In genomic region chr2:33234848-33235247, GRCm38 (mm10) we compare ENCODE assay signal across 12 mouse cellular contexts. TPM values are rescaled to one million over a fixed set of nuclear protein-coding genes. Genes with fewer than 3 reads are reported as not detected.
DNase-seq lines count a peak whose midpoint lies in the region; ATAC-seq and TF ChIP-seq lines count a peak whose summit lies in the region.
"Had no signal": no experiment of that assay in that cellular context is flagged by ENCODE, and none has a peak within 500 bp of the region (broad histone marks: within the 10 kb centered on the region; RNA-seq: fewer than 3 reads in every experiment).

No protein-coding gene starts in this region.

- peaks cover 14% of the 10 kb centered on the region; the same call in 1 of the 2 replicates for H3K36me3 ChIP-seq in intestine, postnatal 0 days (ENCODE audit: control insufficient read depth, insufficient read depth)
- H3K36me3 ChIP-seq in intestine, embryonic 16.5 days (ENCODE audit: control insufficient read depth, insufficient read depth, low read length), result no peaks in the 10 kb centered on the region
- no peaks in the 10 kb centered on the region for H3K36me3 ChIP-seq in neural tube, embryonic 15.5 days
- H3K36me3 ChIP-seq: liver, embryonic 15.5 days; stomach, embryonic 15.5 days had no signal

- no peak for DNase-seq in cerebellum, postnatal 4 days (ENCODE audit: low spot score in 2 of 2)
- no peak for DNase-seq in neural tube, embryonic 10.5 days (ENCODE audit: extremely low spot score, low spot score)
- no peak for DNase-seq in thymus, postnatal 10 days (ENCODE audit: low spot score in 2 of 2)
- DNase-seq: kidney, postnatal 14 days; midbrain, embryonic 14.5 days had no signal

- H3K27me3 ChIP-seq in intestine, postnatal 0 days (replicated peaks; ENCODE audit: control insufficient read depth, insufficient read depth, low read length), result no peaks in the 10 kb centered on the region
- no peaks in the 10 kb centered on the region for H3K27me3 ChIP-seq in intestine, embryonic 16.5 days (replicated peaks; ENCODE audit: control insufficient read depth, insufficient read depth, low read length)
- H3K27me3 ChIP-seq in neural tube, embryonic 15.5 days (replicated peaks), result no peaks in the 10 kb centered on the region
- H3K27me3 ChIP-seq: liver, embryonic 15.5 days; stomach, embryonic 15.5 days had no signal

- no peaks in the 10 kb centered on the region for H3K4me1 ChIP-seq in intestine, postnatal 0 days (replicated peaks; ENCODE audit: control insufficient read depth, insufficient read depth, low read length)
- H3K4me1 ChIP-seq in intestine, embryonic 16.5 days (ENCODE audit: control insufficient read depth, insufficient read depth, low read length), result no peaks in the 10 kb centered on the region
- peaks cover 22% of the 10 kb centered on the region for H3K4me1 ChIP-seq in neural tube, embryonic 15.5 days

- ATAC-seq in cerebellum, adult (ENCODE audit: insufficient number of reproducible peaks, low FRiP score, low TSS enrichment), result peak; percentile 52; the same call in 1 of the 2 replicates
- ATAC-seq in intestine, postnatal 0 days, result no peak
- no peak for ATAC-seq in intestine, embryonic 16.5 days
- no peak for ATAC-seq in neural tube, embryonic 15.5 days (ENCODE audit: low FRiP score)
- no peak for ATAC-seq in megakaryocyte, adult 5-6 weeks (ENCODE audit: poor library complexity, severe bottlenecking)

- no peak overlapping the region for H3K4me3 ChIP-seq in intestine, postnatal 0 days (ENCODE audit: low read depth, low read length)
- no peak overlapping the region for H3K4me3 ChIP-seq in intestine, embryonic 16.5 days (ENCODE audit: low read length)
- no peak overlapping the region for H3K4me3 ChIP-seq in neural tube, embryonic 15.5 days (replicated peaks)
- H3K4me3 ChIP-seq: liver, embryonic 15.5 days; stomach, embryonic 15.5 days had no signal

- 83% methylated on average over 4 of the region's 4 CpGs for WGBS in intestine, postnatal 0 days
- WGBS in intestine, embryonic 16.5 days, result 82% methylated on average over 4 of the region's 4 CpGs
- WGBS in neural tube, embryonic 15.5 days, result 82% methylated on average over 4 of the region's 4 CpGs

- H3K9ac ChIP-seq in intestine, postnatal 0 days (ENCODE audit: low read depth, low read length), result no peak overlapping the region
- no peak overlapping the region for H3K9ac ChIP-seq in intestine, embryonic 16.5 days (ENCODE audit: low read depth, low read length)
- H3K9ac ChIP-seq in neural tube, embryonic 15.5 days (replicated peaks), result no peak overlapping the region
- H3K9ac ChIP-seq: liver, embryonic 15.5 days; stomach, embryonic 15.5 days had no signal

- H3K4me2 ChIP-seq in intestine, postnatal 0 days (replicated peaks; ENCODE audit: low read depth), result no peak overlapping the region
- no peak overlapping the region for H3K4me2 ChIP-seq in intestine, embryonic 16.5 days (ENCODE audit: low read depth, low read length)
- H3K4me2 ChIP-seq in neural tube, embryonic 15.5 days, result no peak overlapping the region
- H3K4me2 ChIP-seq: liver, embryonic 15.5 days; stomach, embryonic 15.5 days had no signal

- no peaks in the 10 kb centered on the region for H3K9me3 ChIP-seq in intestine, postnatal 0 days (ENCODE audit: control insufficient read depth)
- no peaks in the 10 kb centered on the region for H3K9me3 ChIP-seq in intestine, embryonic 16.5 days (ENCODE audit: control insufficient read depth, low read length)
- no peaks in the 10 kb centered on the region for H3K9me3 ChIP-seq in neural tube, embryonic 15.5 days (replicated peaks)
- H3K9me3 ChIP-seq: liver, embryonic 15.5 days; stomach, embryonic 15.5 days had no signal

- no peak overlapping the region for H3K27ac ChIP-seq in intestine, postnatal 0 days (ENCODE audit: low read depth, low read length)
- no peak overlapping the region for H3K27ac ChIP-seq in intestine, embryonic 16.5 days (ENCODE audit: low read length)
- H3K27ac ChIP-seq in neural tube, embryonic 15.5 days (replicated peaks), result peak overlapping the region; percentile 18; the same call in 1 of the 2 replicates
- H3K27ac ChIP-seq: liver, embryonic 15.5 days; stomach, embryonic 15.5 days had no signal

- peak; percentile 48 for TF ChIP-seq CTCF in intestine, postnatal 0 days (IDR thresholded peaks at IDR 0.05; ENCODE audit: low read depth)

RNA-seq across cellular contexts. Expression of gene Angptl2, which starts 19.0 kb away (rescaled TPM):
- polyA plus RNA-seq in intestine, postnatal 0 days (2015; fragmentation: Nextera tagmentation; extraction: Ambion mirVana), result 24.2 and 25.5 TPM in 2 replicates
- 41.6 and 42.9 TPM in 2 replicates for polyA plus RNA-seq in intestine, embryonic 16.5 days (2015; fragmentation: Nextera tagmentation; extraction: Ambion mirVana)
- polyA plus RNA-seq in neural tube, embryonic 15.5 days (2015; fragmentation: Nextera tagmentation; extraction: Ambion mirVana), result 12.0 and 18.0 TPM in 2 replicates
- total RNA-seq in megakaryocyte, adult 5-6 weeks (2015), result 4.2 and 5.0 TPM in 2 replicates
- total RNA-seq in megakaryocyte, adult 5-6 weeks (2017), result 9.8 and 11.4 TPM in 2 replicates
